Mouse (Mus musculus) gastrocnemius, postnatal 36 days (tissue): ENCODE results near the gene Fam169a. TPM values are rescaled to one million over a fixed set of nuclear protein-coding genes. Genes with fewer than 3 reads are reported as not detected.
"Not testable (repeated sequence)": the region's sequence is repeated elsewhere in the genome, so short reads cannot be mapped to it uniquely, and the experiment has no call there.

ENCODE experiments used
- DNase-seq, 2 experiments: peaks; one replicate each; pipeline ENCODE4 v3.0.0; 2022
- intact Hi-C: fragments of 180-260 bp; cut with DNase I; formaldehyde crosslinking; loops from one replicate; pipeline ENCODE4 v1.15.1; 2025
- long read RNA-seq, 2 experiments: library from polyadenylated mRNA; stranded (forward); transcript quantifications; one replicate each; pipeline ENCODE4 v2.0.0; 2021
- total RNA-seq, 2 experiments: library from RNA; stranded (reverse); gene quantifications; 2 replicates each; pipeline ENCODE4 v1.2.3; 2021

Fam169a gene
- not detected for total RNA-seq
- long read RNA-seq, experiment 1 = 0 reads
- long read RNA-seq, experiment 2, partial matches to known transcripts = 0 of 1 reads
- long read RNA-seq, experiment 2, other reads (novel, unspliced or antisense) = 1 of 1 reads

- no peak for DNase-seq
- intact Hi-C loops = no loop called here
Observed at GRCm38 (mm10) chr13:97066649-97067550, at the start of gene Fam169a. TSS of gene Fam169a (plus strand) at chr13:97067286.

DNA sequence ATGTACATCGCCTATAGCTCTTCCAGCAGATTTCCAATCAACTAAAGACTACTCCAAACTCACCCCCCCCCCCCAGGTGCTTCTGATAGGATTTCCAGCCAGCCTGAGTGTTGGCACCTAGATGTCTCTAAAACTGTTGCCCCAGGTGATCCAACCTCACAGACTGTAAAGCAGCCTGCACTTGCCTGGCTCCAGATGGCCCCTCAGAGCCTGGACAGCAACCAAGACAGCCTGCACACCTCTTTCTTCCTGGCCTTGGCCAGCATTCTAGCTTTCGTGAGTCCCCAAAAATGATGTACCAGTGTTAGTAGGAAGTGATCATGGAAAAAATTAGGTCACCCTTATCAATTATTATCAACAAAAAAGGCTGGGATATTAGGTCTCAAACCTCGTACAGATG, 49.4 kb upstream of the Fam169a start:
- intact Hi-C loops = no loop called here
- DNase-seq = no peak

GRCm38 (mm10) chr13:97020122-97020521, 47.0 kb upstream of the Fam169a start:
- no peak for DNase-seq
- intact Hi-C loops = no loop called here

- DNase-seq = no peak
- intact Hi-C loops = no loop called here
Observed at GRCm38 (mm10) chr13:97021906-97022305, 45.2 kb upstream of the Fam169a start.

GRCm38 (mm10) chr13:97030075-97030474, 37.0 kb upstream of the Fam169a start:
- intact Hi-C loops = no loop called here
- no peak for DNase-seq

- intact Hi-C loops = no loop called here
Observed at GRCm38 (mm10) chr13:97034262-97034661, 32.8 kb upstream of the Fam169a start, which contains the start of gene 1700029F12Rik. TSS of gene 1700029F12Rik (minus strand) at chr13:97034362.

DNA sequence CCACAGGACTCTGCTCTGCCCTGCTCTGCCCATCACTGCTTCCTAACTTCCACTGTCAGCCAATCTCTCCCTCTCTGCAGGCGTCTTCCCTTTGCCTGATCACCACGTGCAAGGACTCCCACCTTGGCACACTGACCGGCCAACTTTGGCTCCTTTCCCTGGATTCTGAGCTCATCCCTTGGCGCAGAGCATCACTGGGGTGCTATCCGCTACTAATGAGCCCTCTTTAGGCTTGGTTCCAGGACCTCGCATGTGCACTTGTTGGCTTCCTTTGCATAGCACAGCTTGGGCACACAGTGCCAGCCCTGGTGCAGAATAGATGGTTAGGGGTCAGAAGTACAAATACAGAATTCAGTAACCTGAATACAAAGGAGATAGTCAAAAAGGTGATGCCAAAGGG, 15.9 kb upstream of the Fam169a start:
- no peak for DNase-seq
- intact Hi-C loops = loop anchor here (10.0 kb wide), 1 partner anchor 196 kb away; no protein-coding TSS in a partner anchor

More at GRCm38 (mm10) chr13:97034262-97034661, 32.8 kb upstream of the Fam169a start, which contains the start of gene 1700029F12Rik:
- DNase-seq = no peak

- DNase-seq = peak in 1 of 2 experiments; percentile 14
- intact Hi-C loops = loop anchor here (10.0 kb wide), 1 partner anchor 198 kb away; no protein-coding TSS in a partner anchor
Observed at GRCm38 (mm10) chr13:97052667-97053066, 14.4 kb upstream of the Fam169a start.

DNA sequence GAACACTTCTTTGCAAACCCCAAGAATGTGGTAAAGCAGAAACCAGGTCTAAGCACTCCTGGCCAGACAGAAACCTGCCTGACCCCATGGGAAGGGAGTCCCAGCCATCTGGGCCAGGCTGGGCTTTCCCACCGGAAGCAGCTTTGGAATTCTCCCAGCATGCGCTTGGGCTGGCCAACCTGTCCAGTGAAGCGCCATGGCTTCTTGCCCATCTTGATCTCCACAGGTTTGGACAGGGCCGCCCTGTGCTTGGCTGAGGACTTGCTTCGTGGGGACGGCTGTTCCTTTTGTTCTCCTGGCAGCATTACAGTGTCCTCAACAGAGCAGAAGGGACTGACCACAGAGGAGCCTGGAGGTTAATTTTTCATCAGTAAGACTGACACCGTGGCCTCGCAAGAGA, 13.2 kb upstream of the Fam169a start:
- DNase-seq = no peak

GRCm38 (mm10) chr13:97057817-97058216, 9.3 kb upstream of the Fam169a start:
- no peak for DNase-seq
- intact Hi-C loops = loop anchor here (10.0 kb wide), 1 partner anchor 203 kb away; no protein-coding TSS in a partner anchor

More for the DNA sequence above, 13.2 kb upstream of the Fam169a start:
- intact Hi-C loops = loop anchor here (10.0 kb wide), 1 partner anchor 199 kb away; no protein-coding TSS in a partner anchor

DNA sequence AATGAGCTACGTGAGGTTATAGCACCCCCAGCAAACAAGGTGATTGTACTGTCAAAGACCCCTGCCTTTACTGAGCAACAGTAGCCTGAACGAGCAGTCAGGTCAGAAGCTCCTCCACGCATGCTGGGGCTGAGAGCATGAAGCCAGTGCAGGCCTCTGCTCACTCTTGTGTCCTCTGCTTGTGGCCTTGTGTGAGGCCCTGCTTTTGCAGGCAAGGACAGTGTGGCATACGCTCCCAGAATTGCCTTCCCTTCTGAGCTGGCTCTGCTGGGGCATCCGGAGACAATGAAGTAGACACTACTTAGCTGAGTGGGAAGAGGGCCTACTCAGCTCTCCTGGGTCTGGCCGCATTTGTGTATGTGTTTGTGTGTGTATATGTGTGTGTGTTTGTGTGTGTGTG, 7.3 kb upstream of the Fam169a start:
- intact Hi-C loops = loop anchor here (10.0 kb wide), 1 partner anchor 205 kb away; no protein-coding TSS in a partner anchor
- no peak for DNase-seq

- intact Hi-C loops = no loop called here
- DNase-seq = no peak
Observed at GRCm38 (mm10) chr13:97060331-97060730, 6.8 kb upstream of the Fam169a start.

DNA sequence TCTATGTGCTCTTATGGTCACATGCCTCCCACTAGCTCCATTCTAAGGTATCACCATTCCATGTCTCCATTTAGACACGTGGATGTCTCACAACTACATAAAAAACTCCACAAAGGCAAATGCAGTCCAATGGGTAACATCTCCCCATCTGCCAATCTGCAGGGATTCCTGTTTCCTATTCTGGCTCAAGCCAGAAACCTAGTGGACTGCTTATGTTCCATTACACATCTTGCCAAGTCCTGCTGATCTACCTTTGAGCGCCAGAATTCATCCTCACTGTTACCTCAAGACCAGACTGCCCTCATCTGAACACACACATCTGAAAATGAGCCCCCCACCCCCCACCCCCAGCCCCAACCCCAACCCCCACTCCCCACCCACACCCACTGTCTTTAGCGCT, 4.9 kb upstream of the Fam169a start:
- no peak for DNase-seq
- intact Hi-C loops = no loop called here

- DNase-seq = no peak
- intact Hi-C loops = no loop called here
Observed at GRCm38 (mm10) chr13:97063431-97063830, 3.7 kb upstream of the Fam169a start.

DNA sequence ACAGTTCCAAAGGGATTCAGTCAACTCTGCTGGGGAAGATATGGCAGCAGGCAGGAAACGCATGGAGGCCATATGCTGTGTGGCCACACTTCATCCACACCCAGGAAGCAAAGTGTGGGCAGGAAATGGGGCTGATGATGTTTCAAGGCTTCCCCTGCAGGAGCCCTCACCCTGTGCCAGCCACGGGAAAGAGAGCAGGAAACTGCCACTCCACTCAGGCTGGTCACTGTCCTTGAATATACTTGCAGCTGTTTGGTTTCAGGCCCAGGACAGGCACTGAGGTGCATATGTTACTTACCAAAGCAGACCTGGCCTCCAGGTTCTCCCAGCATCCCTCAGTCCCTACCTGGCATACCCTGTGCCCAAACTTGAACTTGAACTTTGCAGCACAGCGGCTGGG, 2.7 kb upstream of the Fam169a start:
- intact Hi-C loops = no loop called here
- no peak for DNase-seq

GRCm38 (mm10) chr13:97064844-97065621, 2.1 kb upstream of the Fam169a start:
- intact Hi-C loops, DNase-seq: not testable (repeated sequence)

DNA sequence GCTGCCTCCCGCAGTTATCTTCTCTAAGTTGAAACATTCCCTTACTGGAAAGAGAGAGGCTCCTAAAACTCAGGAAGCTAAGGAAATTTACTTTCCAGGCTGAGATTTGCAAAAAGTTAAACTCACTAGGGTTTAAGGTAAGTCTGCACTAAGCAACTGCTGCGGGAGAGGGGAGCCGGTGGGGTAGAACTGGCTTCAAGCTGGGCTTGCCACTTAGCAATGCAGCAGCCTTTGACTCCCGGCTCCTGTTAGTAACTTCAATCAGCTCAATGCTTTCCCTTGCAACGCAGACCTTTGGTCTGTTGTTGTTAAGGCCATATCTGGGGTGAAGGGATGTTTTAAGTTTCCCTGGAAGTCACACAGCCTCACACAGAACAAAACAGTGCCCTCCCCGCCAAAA, 605 bp downstream of the Fam169a start:
- intact Hi-C loops = no loop called here
- DNase-seq = no peak

DNA sequence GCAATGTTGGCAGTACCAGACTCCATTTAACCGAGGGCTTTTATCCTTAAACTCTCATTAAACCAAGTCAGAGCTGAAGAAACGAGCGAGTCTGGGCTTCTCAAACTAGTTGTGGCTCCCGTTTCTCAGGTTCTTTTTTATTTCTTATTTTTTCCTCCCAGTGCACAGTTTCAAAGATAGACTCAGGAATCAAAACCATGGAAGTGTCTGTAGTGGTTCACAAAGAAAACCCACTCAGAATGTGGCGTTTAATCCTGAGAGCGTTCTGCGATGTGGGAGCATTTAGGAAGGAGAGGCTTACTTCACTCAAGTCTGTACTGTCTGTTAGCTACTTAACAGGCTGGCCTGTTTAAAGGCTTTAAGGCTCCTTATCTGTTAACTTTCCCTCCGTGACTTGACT, 1.1 kb downstream of the Fam169a start:
- intact Hi-C loops = no loop called here
- no peak for DNase-seq

DNA sequence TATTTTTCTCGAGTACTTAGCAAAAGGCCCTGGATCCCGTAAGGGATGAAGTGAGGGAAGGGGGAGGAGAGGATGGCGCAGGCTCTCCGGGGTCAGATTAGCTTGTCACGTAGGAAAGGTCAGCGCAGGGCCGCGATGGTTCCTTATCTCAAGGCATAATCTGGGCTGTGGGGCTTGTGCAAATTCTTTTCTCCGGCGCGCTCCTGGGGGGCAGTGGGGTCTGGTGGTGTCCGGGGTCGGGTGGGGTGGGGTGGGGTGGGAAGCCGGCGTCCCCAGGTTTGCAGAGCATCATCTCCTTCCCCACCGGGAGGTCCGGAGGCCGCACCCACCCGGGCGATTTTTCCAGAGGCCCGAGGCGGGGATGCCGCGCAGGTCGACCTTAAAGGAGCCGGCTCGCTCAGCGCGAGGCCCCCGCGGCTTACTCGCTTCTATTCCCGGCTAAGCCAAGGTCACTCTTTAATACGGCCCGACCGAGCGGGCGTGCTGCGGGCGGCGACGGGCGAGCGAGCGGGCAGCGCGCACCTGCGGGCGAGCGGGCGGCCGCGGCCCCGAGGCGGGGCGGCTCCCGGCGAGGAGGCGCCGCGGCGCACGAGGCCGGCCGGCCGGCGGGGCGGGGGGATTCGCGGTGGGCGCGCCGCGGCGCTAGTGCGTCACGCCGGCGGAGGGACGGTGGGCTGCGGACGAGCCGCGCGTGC, 4.0 kb downstream of the Fam169a start:
- DNase-seq = no peak
- intact Hi-C loops = no loop called here

DNA sequence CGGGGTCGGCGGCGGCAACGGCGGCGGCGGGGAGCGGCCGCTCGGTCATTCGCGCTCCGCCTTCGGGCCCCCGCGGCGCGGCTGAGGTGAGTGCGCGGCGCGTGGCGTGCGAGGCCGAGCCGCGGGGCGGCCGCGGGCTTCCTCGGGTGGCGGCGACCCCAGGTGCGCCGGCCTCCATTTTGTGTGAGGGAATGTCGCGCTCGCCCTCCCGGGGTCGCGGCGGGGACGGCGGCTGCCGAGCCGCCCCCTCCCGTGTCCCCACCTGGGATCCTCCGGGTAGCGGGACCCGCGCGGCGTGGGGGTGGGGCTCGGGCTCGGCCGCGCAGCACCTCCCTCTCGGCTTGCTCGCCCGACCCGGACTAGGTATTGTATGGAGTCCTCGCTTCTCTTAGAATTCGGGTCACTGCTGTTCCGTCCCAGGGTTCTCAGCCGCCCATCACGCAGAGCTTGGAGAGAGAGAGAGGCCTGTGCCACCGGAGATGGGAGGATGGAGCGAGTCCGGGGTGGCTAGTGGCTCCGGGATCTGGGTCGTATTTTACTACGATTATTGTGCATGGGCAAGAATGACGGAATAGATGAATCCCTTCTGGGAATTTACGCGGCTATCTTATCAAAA, 4.6 kb downstream of the Fam169a start:
- intact Hi-C loops = no loop called here

More for the DNA sequence above, 4.6 kb downstream of the Fam169a start:
- no peak for DNase-seq
